Mouse (Mus musculus) cerebellum, postnatal 14 days (tissue): Measurements from ENCODE around the gene Kng1.
"Not testable (repeated sequence)": the region's sequence is repeated elsewhere in the genome, so short reads cannot be mapped to it uniquely, and the experiment has no call there.

Experiments
- DNase-seq, 2 experiments: peaks; one replicate each; pipeline ENCODE4 v3.0.0; 2021; ENCODE audit warnings: mixed read lengths in 2 of 2

The Kng1 gene

DNA sequence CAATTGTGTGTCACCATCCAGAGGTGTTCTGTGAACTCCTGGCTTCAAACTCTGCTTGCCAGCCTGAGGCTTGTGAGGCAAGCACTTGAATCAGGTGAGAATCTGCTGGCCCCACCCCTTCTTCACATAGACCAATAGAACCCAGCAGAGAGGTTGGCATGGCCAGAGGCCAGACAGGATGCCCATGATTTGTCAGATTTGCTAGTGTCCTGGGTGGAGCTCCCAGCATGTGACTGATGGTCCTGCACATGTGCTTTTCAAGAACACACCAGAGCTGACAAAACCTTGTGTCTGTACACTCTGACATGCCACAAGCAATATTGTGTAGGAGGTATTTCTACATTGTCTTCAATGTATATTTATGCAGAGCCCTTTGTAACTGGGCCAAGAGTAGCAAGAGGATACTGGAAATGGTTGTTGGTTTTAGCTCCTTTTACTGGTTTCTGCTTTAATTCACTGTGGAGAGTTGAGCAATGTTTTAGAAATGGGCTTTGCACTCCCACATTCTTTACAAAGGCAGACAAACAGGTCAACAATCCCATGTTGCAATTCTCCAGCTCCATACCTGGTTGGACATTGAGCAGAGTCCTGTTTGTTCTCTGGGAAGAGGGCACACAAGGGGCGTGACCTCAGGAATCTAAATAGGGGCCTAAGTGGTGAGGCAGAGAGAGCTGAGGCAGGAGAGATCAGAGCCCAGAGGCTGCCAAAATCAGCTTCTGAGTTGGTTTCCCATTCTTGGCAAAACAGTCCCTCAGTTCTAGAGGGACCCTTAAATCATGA is at the start of gene Kng1:
Gene Kng1 (plus strand): TSS at position 198 of the 780 bp plus-strand sequence.
- DNase-seq, result not testable (repeated sequence)

DNA sequence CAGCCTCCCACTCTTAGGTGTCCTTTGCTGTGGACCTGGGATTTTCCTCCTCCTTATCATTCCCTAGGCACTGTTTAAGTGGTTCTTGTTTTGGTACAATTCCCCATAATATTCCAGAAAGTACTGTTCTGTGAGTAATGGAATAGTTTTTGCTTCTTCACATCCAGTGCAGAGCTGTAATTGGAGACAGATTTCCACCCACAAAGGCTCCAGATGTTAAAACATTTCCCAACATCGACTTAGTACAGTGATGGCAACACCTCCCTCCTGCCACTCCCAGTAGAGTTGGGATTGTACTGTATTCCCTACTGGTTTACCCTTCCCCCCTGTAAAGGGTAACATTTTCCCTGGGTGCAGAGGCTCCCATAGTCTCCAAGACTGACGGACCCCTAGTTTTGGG is 43.9 kb upstream of the Kng1 start:
- DNase-seq, result not testable (repeated sequence)

DNA sequence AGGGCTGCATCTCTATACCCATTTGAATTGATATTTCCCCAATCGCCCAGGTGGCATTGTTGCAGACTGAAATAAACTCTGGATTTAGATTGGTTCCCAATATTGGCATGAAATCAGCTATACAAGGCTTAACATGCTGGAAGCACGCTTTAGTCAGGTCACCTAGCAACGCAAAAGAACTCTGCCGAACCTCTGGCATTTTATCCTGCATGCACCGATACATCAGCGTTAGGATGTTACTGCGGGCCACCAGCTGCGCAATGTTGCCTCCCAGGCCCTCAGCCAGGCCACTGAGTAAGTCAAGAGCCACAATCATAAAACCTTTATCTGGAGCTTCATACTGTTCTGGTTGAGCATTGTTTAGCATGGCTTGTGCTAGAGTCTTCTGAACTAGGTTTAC is 43.0 kb upstream of the Kng1 start:
- DNase-seq, result not testable (repeated sequence)

DNA sequence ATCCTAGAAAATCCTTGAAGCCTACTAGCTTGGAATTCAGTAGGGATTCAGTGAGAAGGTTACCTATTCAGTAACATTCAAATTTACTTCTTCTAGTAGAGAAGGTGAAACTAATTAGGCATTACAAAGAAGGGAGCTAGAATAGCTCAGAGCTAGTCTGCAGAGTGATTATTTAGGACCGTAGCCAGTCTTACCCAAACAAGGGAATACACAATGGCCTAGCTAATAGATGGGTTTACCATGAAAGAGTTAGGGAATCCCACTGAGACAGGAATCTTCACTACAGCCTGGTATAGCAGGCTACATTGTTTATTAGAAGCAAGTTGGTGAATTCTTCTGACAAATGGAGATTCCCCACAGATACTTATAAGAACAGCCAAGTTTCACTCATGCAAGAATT is 37.1 kb upstream of the Kng1 start:
- not testable (repeated sequence) for DNase-seq

DNA sequence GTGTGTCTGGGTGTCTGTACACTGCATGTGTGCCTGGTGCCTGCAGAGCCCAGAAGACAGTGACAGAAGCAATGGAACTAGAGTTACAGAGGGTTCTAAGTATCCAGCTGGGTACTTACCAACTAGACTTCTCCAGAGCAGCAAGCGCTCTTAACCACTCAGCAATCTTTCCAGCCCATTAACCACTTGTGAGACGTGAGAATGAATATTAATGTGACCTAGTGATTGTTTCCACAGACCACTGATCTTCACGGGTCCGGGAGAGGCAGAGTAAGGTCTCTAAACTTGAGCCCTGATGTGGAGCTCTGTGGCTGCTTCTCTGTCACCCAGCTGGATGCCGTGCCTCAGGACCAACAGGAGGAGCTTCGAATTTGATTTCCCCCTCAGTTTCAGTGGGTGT is 32.6 kb upstream of the Kng1 start:
- DNase-seq, result no peak

DNA sequence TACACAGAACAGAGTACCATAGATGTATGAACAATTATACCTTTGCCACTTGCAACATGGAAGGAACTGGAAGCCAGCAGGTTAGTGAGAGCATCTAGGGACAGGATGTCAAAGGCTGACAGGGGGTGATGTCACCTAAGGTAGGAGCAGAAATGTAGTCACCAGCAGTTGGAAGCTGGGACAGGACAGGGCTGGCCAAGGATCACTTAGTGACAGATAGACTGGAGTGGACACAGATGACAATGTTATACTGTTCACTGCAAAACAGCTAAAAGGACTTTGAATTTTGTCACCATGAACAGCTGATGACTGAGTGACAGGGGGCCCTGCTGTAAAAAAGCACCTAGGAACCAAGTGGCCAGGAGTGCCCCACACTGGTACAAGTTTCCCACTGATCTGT is 31.1 kb upstream of the Kng1 start:
- no peak for DNase-seq

DNA sequence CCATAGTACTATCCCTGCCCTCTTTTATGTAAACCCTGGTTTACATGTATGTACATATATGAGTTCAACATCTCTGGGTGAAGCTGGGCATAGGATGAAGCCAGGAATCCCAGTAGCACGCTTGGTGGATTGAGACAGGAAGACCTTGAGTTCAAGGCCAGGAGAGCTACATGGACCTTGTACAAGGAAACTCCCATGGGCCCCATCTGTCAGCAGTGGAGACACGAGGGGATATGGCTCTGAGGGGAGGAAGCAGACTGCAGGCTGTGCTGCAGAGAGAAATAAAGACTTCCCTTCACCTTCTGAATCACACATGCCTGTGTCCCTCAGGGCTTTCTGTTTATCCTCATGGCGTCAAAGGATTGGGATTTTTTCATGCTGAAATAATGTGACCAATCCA is 30.3 kb upstream of the Kng1 start:
- DNase-seq, result not testable (repeated sequence)

DNA sequence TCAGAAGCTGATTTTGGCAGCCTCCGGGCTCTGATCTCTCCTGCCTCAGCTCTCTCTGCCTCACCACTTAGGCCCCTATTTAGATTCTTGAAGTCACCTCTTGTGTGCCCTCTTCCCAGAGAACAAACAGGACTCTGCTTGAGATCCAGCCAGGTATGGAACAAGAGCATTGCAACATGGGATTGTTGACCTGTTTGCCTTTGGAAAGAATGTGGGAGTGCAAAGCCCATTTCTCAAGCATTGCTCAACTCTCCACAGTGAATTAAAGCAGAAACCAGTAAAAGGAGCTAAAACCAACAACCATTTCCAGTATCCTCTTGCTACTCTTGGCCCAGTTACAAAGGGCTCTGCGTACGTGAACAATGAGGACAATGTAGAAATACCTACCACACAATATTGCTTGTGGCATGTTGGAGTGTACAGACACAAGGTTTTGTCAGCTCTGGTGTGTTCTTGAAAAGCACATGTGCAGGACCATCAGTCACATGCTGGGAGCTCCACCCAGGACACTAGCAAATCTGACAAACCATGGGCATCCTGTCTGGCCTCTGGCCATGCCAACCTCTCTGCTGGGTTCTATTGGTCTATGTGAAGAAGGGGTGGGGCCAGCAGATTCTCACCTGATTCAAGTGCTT is 28.6 kb upstream of the Kng1 start, which contains the start of gene Kng2:
Gene Kng2 (minus strand): TSS at position 517 of the 635 bp plus-strand sequence.
- DNase-seq, result not testable (repeated sequence)

DNA sequence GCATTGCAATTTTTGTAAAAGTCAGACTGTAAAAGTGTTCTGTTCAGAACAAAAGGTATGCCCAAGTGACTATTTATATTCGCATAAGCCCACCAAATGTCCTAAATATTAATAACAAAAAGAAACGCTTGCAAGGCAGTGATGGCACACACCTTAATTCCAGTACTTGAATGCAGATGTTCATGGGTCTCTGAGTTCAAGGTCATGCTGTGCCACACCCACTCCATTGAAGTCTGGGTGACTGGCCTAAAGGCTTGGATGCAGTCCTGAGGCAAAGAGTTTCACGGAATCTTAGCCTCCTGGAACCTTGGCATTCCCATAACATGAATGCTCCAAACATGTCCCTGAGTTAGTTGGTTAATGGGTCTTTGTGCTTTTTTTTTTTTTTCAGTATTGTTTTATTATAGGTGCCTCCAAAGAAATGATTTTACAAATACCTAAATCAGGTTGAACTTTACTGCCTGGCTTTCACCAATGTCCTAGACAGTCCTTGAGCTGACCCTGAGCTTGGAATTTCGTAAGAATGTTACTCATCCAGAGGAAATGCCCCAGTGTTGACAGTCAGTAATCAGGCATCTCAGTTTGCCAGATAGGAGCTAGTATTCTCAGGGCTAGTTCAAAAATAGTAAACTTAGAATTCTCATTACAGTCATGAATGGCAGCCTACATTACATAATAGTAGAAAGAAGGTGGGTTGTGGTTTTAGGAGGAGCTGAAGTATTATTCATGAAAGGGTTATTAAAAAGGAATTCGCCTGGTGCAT is 26.8 kb upstream of the Kng1 start:
- no peak for DNase-seq

DNA sequence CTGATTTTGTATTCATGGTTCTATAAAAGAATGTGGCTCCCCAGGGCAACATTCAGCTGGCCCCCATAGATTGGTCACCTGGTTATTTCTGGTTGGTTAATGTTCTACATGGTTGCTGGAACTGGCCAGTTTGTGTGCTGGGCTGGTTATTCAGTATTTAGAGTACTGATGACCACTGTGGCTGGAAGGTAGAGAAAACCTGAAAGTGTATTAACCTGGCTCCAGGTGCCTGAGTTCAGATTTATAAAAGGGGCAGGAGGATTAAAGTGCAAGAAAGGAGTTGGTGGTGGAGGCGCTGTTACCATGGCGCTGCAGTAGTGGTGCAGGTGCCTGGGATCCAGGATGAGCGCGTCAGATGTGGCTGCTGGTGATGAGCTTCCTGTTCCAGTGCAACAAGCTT is 24.0 kb upstream of the Kng1 start:
- DNase-seq, result no peak

DNA sequence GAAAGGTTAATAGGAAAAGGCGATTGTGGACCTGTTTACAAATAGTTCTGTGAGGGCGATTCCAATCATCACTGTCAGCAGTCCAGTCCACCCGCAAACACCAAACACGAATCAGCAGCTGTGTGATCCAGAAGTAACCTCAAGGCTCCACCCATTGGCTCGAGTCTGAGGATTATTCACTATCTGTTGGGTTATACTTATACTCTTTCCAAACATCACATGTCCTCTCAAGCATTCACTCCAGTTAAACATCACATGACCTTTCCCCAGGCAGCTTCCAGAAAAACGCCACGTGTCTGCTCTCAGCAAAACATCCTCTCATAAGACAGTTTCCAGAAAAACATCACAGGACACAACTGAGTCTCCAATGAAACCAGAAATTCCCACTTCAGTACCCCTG is 19.9 kb upstream of the Kng1 start:
- DNase-seq, result no peak

DNA sequence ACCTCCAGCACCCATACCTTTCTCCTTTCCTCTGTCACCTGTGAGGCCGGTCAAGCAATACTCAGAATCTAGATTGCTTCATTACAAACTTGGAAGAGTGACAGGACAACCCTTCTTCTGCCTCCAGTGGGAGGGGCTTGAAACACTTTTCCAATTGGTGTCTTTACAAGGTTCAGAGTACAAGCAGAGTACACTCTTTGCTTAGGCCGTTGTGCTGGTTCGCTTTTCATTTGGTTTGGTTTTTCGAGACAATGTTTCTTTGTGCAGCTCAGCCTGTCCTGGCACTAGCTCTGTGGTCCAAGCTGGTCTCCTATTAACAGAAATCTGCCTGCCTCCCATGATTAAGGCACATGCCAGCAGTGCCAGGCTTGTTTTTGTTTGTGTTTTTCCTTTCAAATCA is 18.4 kb upstream of the Kng1 start:
- no peak for DNase-seq

DNA sequence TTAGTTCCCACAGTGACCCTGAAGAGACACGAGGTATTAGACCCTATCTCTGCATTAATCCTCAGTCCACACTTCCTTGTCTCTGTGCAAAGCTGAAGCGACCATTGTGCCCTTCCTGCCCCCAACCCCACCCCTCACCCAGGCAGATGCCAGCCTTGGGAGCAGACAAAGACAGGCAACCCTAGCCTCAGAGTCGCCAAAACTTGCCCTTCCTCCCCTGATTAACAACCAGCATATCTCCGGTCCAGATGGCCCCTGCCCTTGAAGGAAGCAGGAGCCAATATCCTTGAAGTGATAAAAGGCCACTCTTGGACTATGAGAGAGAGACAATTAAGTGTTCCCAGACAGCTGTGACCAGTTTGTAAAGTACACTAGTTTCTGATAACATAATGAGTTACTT is 16.8 kb upstream of the Kng1 start:
- no peak for DNase-seq

DNA sequence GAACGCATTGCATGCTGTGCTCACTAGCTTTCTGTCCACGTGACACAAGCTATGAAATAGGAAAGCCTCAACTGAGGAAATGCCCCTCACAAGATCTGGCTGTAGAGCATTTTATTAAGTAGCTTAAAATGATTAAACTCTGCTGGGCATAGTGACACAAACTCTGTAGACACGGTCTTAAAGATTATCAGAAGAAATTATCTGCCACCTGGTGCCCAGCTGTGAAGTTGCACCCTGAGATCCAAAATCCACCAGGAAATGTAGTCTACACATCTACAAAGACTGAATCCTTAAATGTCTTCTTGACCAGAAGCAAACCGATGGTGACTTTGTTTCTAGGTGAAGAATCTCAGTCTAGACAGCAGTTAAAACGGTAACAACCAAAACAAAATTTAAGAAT is 11.3 kb upstream of the Kng1 start:
- DNase-seq, result peak; percentile 20 to 26

GRCm38 (mm10) chr16:23059630-23060029 is 2.0 kb downstream of the Kng1 start:
- DNase-seq, result not testable (repeated sequence)

DNA sequence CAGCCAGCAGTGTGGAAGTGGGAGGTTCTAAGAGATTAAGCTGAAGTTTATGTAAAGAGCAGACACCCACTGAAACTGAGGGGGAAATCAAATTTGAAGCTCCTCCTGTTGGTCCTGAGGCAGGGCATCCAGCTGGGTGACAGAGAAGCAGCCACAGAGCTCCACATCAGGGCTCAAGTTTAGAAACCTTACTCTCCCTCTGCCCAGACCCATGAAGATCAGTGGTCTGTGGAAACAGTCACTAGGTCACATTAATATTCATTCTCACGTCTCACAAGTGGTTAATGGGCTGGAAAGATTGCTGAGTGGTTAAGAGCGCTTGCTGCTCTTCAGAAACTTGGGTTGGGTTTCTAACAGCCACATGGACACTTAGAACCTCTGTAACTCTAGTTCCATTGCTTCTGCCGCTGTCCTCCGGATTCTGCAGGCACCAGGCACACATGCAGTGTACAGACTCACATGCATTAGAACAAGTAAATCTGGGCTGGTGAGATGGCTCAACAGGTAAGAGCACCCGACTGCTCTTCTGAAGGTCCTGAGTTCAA is 3.2 kb downstream of the Kng1 start:
- not testable (repeated sequence) for DNase-seq

GRCm38 (mm10) chr16:23077516-23077915 is 19.9 kb downstream of the Kng1 start:
- not testable (repeated sequence) for DNase-seq

GRCm38 (mm10) chr16:23087159-23087558 is 29.5 kb downstream of the Kng1 start:
- not testable (repeated sequence) for DNase-seq

DNA sequence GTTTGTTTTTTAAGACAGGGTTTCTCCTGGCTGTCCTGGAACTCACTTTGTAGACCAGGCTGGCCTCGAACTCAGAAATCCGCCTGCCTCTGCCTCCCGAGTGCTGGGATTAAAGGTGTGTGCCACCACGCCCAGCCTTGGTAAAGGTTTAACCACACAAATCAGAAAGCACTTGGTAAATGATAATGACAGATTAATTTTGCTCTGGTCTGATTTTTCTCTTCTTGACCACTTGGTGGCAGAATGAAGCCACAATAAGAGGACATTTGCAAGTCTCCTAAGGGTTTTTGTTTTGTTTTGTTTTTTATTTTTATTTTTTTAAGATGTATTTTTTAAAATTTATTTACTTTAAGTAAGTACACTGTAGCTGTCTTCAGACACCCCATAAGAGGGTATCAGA is 30.0 kb downstream of the Kng1 start:
- DNase-seq, result not testable (repeated sequence)

DNA sequence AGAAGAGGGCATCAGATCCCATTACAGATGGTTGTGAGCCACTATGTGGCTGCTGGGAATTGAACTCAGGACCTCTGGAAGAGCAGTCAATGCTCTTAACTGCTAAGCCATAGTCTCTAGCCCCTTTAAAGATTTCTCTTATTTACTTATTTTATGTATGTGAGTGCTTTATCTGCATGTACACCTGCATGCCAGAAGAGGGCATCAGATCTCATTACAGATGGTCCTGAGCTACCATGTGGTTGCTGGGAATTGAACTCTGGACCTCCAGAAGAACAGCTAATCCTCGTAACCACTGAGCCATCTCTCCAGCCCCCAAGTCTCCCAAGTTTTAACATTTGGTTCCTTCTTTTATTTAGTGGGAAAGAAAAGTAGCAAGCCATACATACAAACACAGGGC is 30.8 kb downstream of the Kng1 start:
- DNase-seq, result not testable (repeated sequence)

GRCm38 (mm10) chr16:23091345-23091744 is 33.7 kb downstream of the Kng1 start:
- not testable (repeated sequence) for DNase-seq

DNA sequence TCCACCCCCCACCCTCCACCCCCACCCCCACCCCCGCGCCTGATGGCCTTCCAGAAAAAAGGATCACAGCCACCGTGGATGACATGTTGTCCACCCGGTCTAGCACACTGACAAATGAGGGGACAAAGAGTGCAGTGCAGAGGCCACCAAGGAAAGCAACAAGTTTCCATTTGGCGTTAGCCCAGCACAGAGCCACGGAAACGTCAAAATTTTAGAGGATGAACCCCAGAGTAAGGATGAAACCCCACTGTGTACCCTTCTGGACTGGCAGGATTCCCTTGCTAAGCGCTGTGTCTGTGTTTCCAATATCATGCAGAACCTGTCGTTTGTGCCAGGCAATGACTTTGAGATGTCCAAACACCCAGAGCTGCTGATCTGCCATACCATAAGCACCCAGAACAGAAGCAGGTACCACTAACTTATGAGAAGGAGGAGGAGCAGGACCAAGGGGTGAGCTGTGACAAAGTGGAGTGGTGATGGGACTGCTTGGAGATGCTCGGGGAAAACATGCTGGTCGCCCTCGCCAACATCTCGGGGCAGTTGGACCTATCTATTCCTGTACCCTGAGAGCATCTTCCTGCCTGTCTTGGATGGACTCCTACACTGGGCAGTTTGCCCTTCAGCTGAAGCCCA is 35.8 kb downstream of the Kng1 start:
- peak; percentile 61 to 66 for DNase-seq

DNA sequence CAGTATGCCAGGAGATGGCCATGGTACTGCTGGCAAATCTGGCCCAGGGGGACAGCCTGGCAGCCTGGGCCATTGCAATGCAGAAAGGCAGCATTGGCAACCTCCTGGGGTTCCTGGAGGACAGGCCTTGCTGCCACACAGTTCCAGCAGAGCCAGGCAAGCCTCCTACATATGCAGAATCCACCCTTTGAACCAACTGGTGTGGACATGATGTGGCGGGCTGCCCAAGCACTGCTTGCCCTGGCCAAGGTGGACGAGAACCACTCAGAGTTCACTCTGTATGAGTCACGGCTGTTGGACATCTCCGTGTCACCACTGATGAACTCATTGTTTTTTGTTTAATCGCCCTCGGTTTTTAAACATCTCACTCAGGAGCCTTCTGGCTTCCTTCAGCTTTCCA is 36.5 kb downstream of the Kng1 start:
- peak; percentile 39 to 46 for DNase-seq
